Mouse (Mus musculus) liver, postnatal 0 days (tissue): ENCODE data around the gene Gm12258.
"Not testable (repeated sequence)": the region's sequence is repeated elsewhere in the genome, so short reads cannot be mapped to it uniquely, and the experiment has no call there.

Source experiments
- CTCF ChIP-seq: sonication (generic); IDR thresholded peaks from 2 replicates; pipeline ENCODE4 v1.5.1; 2016; ENCODE audit warnings: antibody characterized with exemption, low read depth
- EP300 ChIP-seq: IDR thresholded peaks from 2 replicates; pipeline ENCODE4 v1.6.1; 2016; ENCODE audit warnings: antibody characterized with exemption, low read depth, mild to moderate bottlenecking

DNA sequence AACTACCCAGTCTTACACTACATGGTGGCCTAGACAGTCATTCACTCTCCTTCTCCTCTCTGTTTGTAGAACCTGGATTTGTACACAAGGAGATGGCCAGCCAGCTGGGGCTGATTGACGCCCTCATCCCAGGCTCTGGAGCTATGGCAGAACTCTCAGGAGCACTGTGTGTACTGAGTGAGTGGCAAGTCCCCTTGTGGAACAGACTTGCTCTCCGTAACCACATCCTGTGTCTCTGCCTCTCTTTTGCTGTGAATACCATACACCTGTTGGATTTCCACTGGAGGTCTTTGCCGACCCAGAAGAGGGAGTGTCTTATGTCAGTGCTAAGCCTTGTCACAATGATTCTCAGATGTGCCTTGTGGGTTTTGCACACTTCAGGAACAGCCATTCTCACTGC lies 14.4 kb upstream of the Gm12258 start:
- TF ChIP-seq CTCF, EP300: not testable (repeated sequence)
